Mouse (Mus musculus) forebrain, embryonic 15.5 days (tissue): Measurements from ENCODE around the gene Krtap31-2. TPM values are rescaled to one million over a fixed set of nuclear protein-coding genes. Genes with fewer than 3 reads are reported as not detected.

ENCODE experiments used
- polyA plus RNA-seq: library from polyadenylated mRNA; unstranded; fragments of >200 nt; fragmentation: Nextera tagmentation; extraction: Ambion mirVana; gene quantifications from 2 replicates; pipeline ENCODE4 v1.2.1, GENCODE M21; 2015

Krtap31-2 gene
- polyA plus RNA-seq, 1 experiment from 2014 or later = not detected

Other genes with a start within 250 kb of the Krtap31-2 start
- not detected in 2 replicates for gene Gm14190, start 245.6 kb upstream of the Krtap31-2 start, polyA plus RNA-seq
- not detected in 2 replicates for gene Gm14180, start 202.0 kb upstream of the Krtap31-2 start, polyA plus RNA-seq
- gene Gm11595, start 163.4 kb upstream of the Krtap31-2 start, polyA plus RNA-seq = not detected in 2 replicates
- gene Krtap4-8, start 155.6 kb upstream of the Krtap31-2 start, polyA plus RNA-seq = not detected in 2 replicates
- not detected in 2 replicates for gene Krtap4-9, start 151.1 kb upstream of the Krtap31-2 start, polyA plus RNA-seq
- gene Gm11596, start 142.8 kb upstream of the Krtap31-2 start, polyA plus RNA-seq = not detected in 2 replicates
- not detected in 2 replicates for gene Gm11569, start 137.4 kb upstream of the Krtap31-2 start, polyA plus RNA-seq
- gene Gm11554, start 131.8 kb upstream of the Krtap31-2 start, polyA plus RNA-seq = not detected in 2 replicates
- gene Krtap4-13, start 126.4 kb upstream of the Krtap31-2 start, polyA plus RNA-seq = not detected in 2 replicates
- gene Gm11564, start 120.6 kb upstream of the Krtap31-2 start, polyA plus RNA-seq = not detected in 2 replicates
- not detected in 2 replicates for gene 2300003K06Rik, start 98.2 kb upstream of the Krtap31-2 start, polyA plus RNA-seq
- gene Krtap4-16, start 84.7 kb upstream of the Krtap31-2 start, polyA plus RNA-seq = not detected in 2 replicates
- not detected in 2 replicates for gene Gm11568, start 78.4 kb upstream of the Krtap31-2 start, polyA plus RNA-seq
- not detected in 2 replicates for gene Gm11559, start 71.8 kb upstream of the Krtap31-2 start, polyA plus RNA-seq
- not detected in 2 replicates for gene Krtap9-1, start 62.9 kb upstream of the Krtap31-2 start, polyA plus RNA-seq
- not detected in 2 replicates for gene Gm11567, start 57.1 kb upstream of the Krtap31-2 start, polyA plus RNA-seq
- gene Krtap31-1, start 28.4 kb upstream of the Krtap31-2 start, polyA plus RNA-seq = not detected in 2 replicates
- not detected in 2 replicates for gene Gm11565, start 21.5 kb upstream of the Krtap31-2 start, polyA plus RNA-seq
- not detected in 2 replicates for gene Krtap9-5, start 12.2 kb downstream of the Krtap31-2 start, polyA plus RNA-seq
- gene Krtap29-1, start 42.8 kb downstream of the Krtap31-2 start, polyA plus RNA-seq = not detected in 2 replicates
- gene Krtap16-1, start 50.3 kb downstream of the Krtap31-2 start, polyA plus RNA-seq = not detected in 2 replicates
- not detected in 2 replicates for gene Krtap17-1, start 57.7 kb downstream of the Krtap31-2 start, polyA plus RNA-seq
- gene Krt33a, start 79.9 kb downstream of the Krtap31-2 start, polyA plus RNA-seq = not detected in 2 replicates
- gene Krt33b, start 93.6 kb downstream of the Krtap31-2 start, polyA plus RNA-seq = not detected in 2 replicates
- not detected in 2 replicates for gene Krt34, start 105.3 kb downstream of the Krtap31-2 start, polyA plus RNA-seq
- gene Krt31, start 114.3 kb downstream of the Krtap31-2 start, polyA plus RNA-seq = not detected in 2 replicates
- not detected in 2 replicates for gene Krt32, start 151.9 kb downstream of the Krtap31-2 start, polyA plus RNA-seq
- gene Krt35, start 159.9 kb downstream of the Krtap31-2 start, polyA plus RNA-seq = not detected in 2 replicates
- not detected in 2 replicates for gene Krt36, start 169.3 kb downstream of the Krtap31-2 start, polyA plus RNA-seq
- gene Krt13, start 185.3 kb downstream of the Krtap31-2 start, polyA plus RNA-seq = not detected in 2 replicates
- gene Krt15, start 199.6 kb downstream of the Krtap31-2 start, polyA plus RNA-seq = 0.60 TPM in 1 of 2 replicates, not detected in the other
- 0.32 and 3.8 TPM in 2 replicates for gene Krt19, start 212.4 kb downstream of the Krtap31-2 start, polyA plus RNA-seq